Mouse (Mus musculus) E14TG2a.4 (cell line): ENCODE data around the gene Gbp7.
"Not testable (repeated sequence)": the region's sequence is repeated elsewhere in the genome, so short reads cannot be mapped to it uniquely, and the experiment has no call there.

Source experiments
- H3K27me3 ChIP-seq: 2 replicates; pipeline ENCODE4 v1.6.1; 2014; ENCODE audit warnings: low read length, control low read depth; ENCODE audit not compliant: insufficient read depth
- H3K36me3 ChIP-seq: 2 replicates; pipeline ENCODE4 v1.6.1; 2014; ENCODE audit warnings: low read length, control low read depth; ENCODE audit not compliant: insufficient read depth
- H3K4me1 ChIP-seq: replicated peaks from 2 replicates; pipeline ENCODE4 v1.6.1; 2014; ENCODE audit warnings: low read depth, low read length, control low read depth
- H3K4me3 ChIP-seq: replicated peaks from 2 replicates; pipeline ENCODE4 v1.5.1; 2014; ENCODE audit warnings: mild to moderate bottlenecking, low read length
- H3K9me3 ChIP-seq: 2 replicates; pipeline ENCODE4 v1.6.1; 2014; ENCODE audit warnings: low read length, control low read depth
- CTCF ChIP-seq: conservative IDR thresholded peaks from 2 replicates; pipeline ENCODE4 v1.5.1; 2014; ENCODE audit warnings: low read length
- NANOG ChIP-seq: IDR thresholded peaks from 2 replicates; pipeline ENCODE4 v1.6.1; 2014; ENCODE audit warnings: borderline replicate concordance, low read length, mixed read lengths
- POU5F1 ChIP-seq: IDR thresholded peaks from 2 replicates; pipeline ENCODE4 v1.6.1; 2014; ENCODE audit warnings: low read length, borderline replicate concordance

Gbp7 gene

DNA sequence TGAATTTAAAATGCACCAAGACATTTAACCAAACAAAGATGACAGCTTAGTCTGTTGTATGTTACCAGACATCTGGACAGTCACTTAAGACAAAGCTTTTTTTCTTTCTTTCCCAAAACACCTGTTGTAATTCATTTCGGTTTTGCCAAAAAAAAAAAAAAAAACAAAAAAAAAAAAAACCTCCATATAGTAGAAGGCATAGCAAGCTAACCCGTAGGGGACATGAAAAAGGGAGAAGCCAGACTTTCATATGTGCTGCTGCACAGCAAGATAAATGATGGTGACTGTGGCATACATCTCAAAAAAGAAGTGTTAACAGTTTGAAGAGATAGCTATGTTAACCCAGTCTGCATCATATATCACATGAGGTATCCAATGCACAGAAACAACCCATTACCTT is 545 bp upstream of the Gbp7 start:
- TF ChIP-seq POU5F1 = no peak
- no peak for TF ChIP-seq NANOG
- no peak for TF ChIP-seq CTCF
- Histone ChIP-seq H3K27me3 (peaks cover 16% of the 10 kb centered on the region), H3K9me3 (peaks cover 12% of the 10 kb centered on the region), H3K36me3 (no peaks in the 10 kb centered on the region), H3K4me1 (peaks cover 18% of the 10 kb centered on the region), H3K4me3 (peak overlapping the region; percentile 78)

- TF ChIP-seq NANOG (no peak), CTCF (no peak), POU5F1 (no peak)
- peaks cover 18% of the 10 kb centered on the region for H3K4me1 ChIP-seq
- H3K27me3 ChIP-seq = peaks cover 16% of the 10 kb centered on the region
- no peak overlapping the region for H3K4me3 ChIP-seq
- H3K9me3 ChIP-seq = no peaks in the 10 kb centered on the region
- H3K36me3 ChIP-seq = no peaks in the 10 kb centered on the region
These were observed 1.5 kb downstream of the Gbp7 start for GRCm38 (mm10) chr3:142531595-142531994.

GRCm38 (mm10) chr3:142533185-142533584 is 3.0 kb downstream of the Gbp7 start:
- H3K27me3 ChIP-seq = peaks cover 16% of the 10 kb centered on the region
- no peaks in the 10 kb centered on the region for H3K9me3 ChIP-seq
- peaks cover 18% of the 10 kb centered on the region for H3K4me1 ChIP-seq
- TF ChIP-seq CTCF (no peak), NANOG (no peak), POU5F1 (no peak)
- H3K36me3 ChIP-seq = no peaks in the 10 kb centered on the region
- H3K4me3 ChIP-seq = no peak overlapping the region

- Histone ChIP-seq H3K9me3 (no peaks in the 10 kb centered on the region), H3K36me3 (no peaks in the 10 kb centered on the region), H3K27me3 (peaks cover 16% of the 10 kb centered on the region), H3K4me3 (no peak overlapping the region), H3K4me1 (peaks cover 4% of the 10 kb centered on the region)
- TF ChIP-seq NANOG = no peak
- TF ChIP-seq POU5F1 = no peak
- no peak for TF ChIP-seq CTCF
These were observed 5.5 kb downstream of the Gbp7 start for GRCm38 (mm10) chr3:142535667-142536066.

- H3K4me1 ChIP-seq = no peaks in the 10 kb centered on the region
- no peak overlapping the region for H3K4me3 ChIP-seq
- no peak for TF ChIP-seq NANOG
- no peak for TF ChIP-seq CTCF
- TF ChIP-seq POU5F1 = no peak
- no peaks in the 10 kb centered on the region for H3K36me3 ChIP-seq
- no peaks in the 10 kb centered on the region for H3K9me3 ChIP-seq
- no peaks in the 10 kb centered on the region for H3K27me3 ChIP-seq
These were observed 11.2 kb downstream of the Gbp7 start for GRCm38 (mm10) chr3:142541391-142541790.

DNA sequence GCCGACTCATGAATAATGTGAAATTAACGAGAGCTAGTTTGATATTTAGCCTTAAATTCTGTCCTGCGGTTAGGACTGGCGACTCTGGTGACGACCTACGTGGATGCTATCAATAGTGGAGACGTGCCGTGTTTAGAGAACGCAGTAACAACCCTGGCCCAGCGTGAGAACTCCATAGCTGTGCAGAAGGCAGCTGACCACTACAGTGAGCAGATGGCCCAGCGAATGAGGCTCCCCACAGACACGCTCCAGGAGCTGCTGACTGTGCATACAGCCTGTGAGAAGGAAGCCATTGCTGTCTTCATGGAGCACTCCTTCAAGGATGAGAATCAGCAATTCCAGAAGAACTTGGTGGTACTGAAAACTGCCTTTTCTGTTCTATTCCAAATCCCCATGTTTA is 12.6 kb downstream of the Gbp7 start:
- H3K36me3 ChIP-seq, H3K4me3 ChIP-seq, H3K4me1 ChIP-seq, H3K27me3 ChIP-seq, H3K9me3 ChIP-seq: not testable (repeated sequence)

DNA sequence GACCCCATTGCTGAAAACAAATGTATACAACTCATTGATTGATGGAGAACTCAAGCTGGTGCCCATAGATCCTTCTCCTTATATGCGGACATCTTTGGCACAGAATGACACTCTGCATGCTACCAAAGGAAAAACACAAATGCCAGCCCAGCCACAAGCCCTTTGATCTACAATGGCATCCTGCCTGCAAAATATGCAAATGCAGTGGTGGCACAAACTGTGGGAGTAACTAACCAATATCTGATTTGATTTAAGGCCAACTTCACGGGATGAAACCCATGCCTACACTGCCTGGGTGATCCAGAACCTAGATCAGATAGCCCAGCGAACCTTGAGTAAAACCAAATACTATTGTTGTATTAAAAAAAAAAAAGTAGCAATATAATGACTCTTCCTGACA is 16.5 kb downstream of the Gbp7 start:
- H3K9me3 ChIP-seq = no peaks in the 10 kb centered on the region
- H3K36me3 ChIP-seq = no peaks in the 10 kb centered on the region
- no peaks in the 10 kb centered on the region for H3K4me1 ChIP-seq
- no peak overlapping the region for H3K4me3 ChIP-seq
- no peak for TF ChIP-seq CTCF
- TF ChIP-seq POU5F1 = no peak
- no peak for TF ChIP-seq NANOG
- H3K27me3 ChIP-seq = no peaks in the 10 kb centered on the region

DNA sequence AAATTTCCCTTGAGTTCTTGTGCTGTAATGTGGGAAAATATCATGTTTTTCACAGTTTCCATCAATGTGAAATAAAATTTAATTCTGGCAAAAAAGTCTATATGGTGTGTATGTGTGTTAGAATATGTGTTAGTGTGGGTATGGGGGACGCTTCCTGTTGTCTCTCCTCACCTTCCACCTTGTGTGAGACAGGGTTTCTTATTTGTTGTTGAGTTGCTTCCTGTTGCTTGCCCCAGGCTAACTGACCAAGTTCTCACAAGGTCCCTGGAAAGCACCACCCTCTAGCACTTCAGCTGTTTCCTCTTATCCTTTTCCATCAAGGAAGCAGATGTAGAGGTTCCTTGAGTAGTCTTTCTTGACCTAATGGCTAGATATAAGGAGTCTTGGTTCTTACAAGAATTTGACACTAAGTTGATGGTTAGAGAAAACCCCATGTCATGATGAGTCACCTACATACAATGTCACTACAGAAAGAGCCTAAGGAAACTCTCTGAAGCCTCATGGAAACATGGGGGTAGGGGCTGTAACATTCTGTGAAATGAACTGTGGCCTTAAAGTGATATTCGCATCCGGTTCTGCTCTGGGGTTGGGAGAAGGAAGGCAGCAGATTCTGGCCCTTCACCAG is 20.0 kb downstream of the Gbp7 start:
- Histone ChIP-seq H3K9me3 (no peaks in the 10 kb centered on the region), H3K4me3 (no peak overlapping the region), H3K36me3 (no peaks in the 10 kb centered on the region), H3K4me1 (no peaks in the 10 kb centered on the region), H3K27me3 (no peaks in the 10 kb centered on the region)
- TF ChIP-seq CTCF (no peak), POU5F1 (no peak), NANOG (no peak)

DNA sequence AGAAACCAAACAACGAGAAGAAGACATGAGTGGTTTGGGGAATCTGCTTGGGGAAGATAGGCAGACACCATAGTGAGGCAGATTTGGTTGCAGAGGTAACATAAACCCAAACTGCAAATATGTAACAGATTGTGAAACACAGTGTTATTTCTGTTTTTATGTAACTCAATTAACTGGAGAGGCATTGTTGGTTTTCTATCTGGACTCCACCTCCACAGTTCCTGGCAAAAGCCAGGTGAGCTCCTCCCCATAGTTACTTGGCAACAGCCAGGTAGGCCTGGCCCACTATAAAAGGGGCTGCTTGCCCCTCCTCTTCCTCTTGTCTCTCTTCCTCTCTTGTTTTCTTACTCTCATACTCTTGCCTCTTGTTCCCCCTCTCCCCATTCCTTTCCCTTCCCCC is 24.5 kb downstream of the Gbp7 start:
- Histone ChIP-seq H3K9me3 (no peaks in the 10 kb centered on the region), H3K4me1 (no peaks in the 10 kb centered on the region), H3K4me3 (no peak overlapping the region), H3K27me3 (peaks cover 1% of the 10 kb centered on the region; the same call in 1 of the 2 replicates), H3K36me3 (no peaks in the 10 kb centered on the region)
- TF ChIP-seq CTCF = no peak
- no peak for TF ChIP-seq NANOG
- no peak for TF ChIP-seq POU5F1
